Mouse (Mus musculus): ENCODE results near the gene Ccnd3.

DNA sequence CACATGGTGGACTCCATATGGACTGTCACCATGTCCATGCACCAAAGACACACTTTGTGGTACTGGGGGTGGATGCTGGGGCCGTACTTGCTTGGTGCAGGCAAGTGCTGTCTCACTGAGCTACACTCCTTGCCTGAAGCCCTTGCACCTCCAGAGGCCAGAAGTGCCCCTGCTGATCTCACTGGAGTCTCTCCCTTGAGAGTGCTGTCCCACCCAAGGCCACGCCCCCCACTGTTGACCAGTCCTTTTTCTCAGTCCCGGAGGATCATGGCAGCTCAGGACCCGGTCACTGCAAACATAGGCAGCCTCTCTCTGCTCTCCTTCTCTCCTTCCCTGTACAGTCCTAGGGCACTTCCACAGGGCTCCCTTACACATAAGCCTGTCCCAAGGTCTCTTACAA, 30.6 kb upstream of the Ccnd3 start:
- TF ChIP-seq CTCF (IDR thresholded peaks at IDR 0.05; ENCODE audit: borderline replicate concordance, control insufficient read depth, extremely low read depth, insufficient read depth, low read length, poor library complexity) (no peak), POLR2A (IDR thresholded peaks at IDR 0.05; ENCODE audit: control insufficient read depth, extremely low read depth, insufficient read depth, low read length, poor library complexity) (no peak)

Measured in thymus, adult 2 months (tissue).